Mouse (Mus musculus) liver, embryonic 14.5 days (tissue): ENCODE results near the gene Xpnpep1. TPM values are rescaled to one million over a fixed set of nuclear protein-coding genes. Genes with fewer than 3 reads are reported as not detected.

ENCODE experiments used
- ATAC-seq: fragments of 200-750 bp; cut with Nextera tagmentation; 2 replicates; pipeline ENCODE4 v1.8.0; 2017; ENCODE audit warnings: moderate number of reproducible peaks, mild to moderate bottlenecking, moderate library complexity; ENCODE audit not compliant: insufficient read depth
- DNase-seq, 3 experiments: peaks; one replicate each; pipeline ENCODE4 v3.0.0-alpha.2; 2012 to 2013; ENCODE audit warnings: low read depth in 3 of 3, low spot score in 3 of 3
- H3K27ac ChIP-seq: fragments of 300-500 bp; sonication (generic); 2 replicates; pipeline ENCODE4 v1.5.1; 2014; ENCODE audit warnings: moderate library complexity, mild to moderate bottlenecking, control low read depth, inconsistent platforms
- H3K27me3 ChIP-seq: fragments of 300-500 bp; sonication (generic); 2 replicates; pipeline ENCODE4 v1.6.1; 2014; ENCODE audit warnings: mild to moderate bottlenecking, low read length, moderate library complexity; ENCODE audit not compliant: control insufficient read depth, insufficient read depth
- H3K36me3 ChIP-seq: fragments of 300-500 bp; sonication (generic); replicated peaks from 2 replicates; pipeline ENCODE4 v1.6.1; 2014; ENCODE audit warnings: low read depth; ENCODE audit not compliant: control insufficient read depth, insufficient read depth
- H3K4me1 ChIP-seq, 2 experiments: fragments of 200-500 bp in 1 of 2; fragments of 300-500 bp in 1 of 2; sonication (generic) in 1 of 2; replicated peaks; 2 replicates each; pipeline ENCODE4 v1.6.1; 2012 to 2014; ENCODE audit warnings: antibody characterized with exemption in 1 of 2, inconsistent platforms in 1 of 2, low read length in 1 of 2; ENCODE audit not compliant: control insufficient read depth in 2 of 2, insufficient read depth in 2 of 2
- H3K4me2 ChIP-seq: fragments of 300-500 bp; sonication (generic); 2 replicates; pipeline ENCODE4 v1.6.1; 2014; ENCODE audit warnings: low read depth, mild to moderate bottlenecking, control low read depth, moderate library complexity
- H3K4me3 ChIP-seq, 2 experiments: fragments of 200-500 bp in 1 of 2; fragments of 300-500 bp in 1 of 2; sonication (generic) in 1 of 2; 2 replicates each; pipeline ENCODE4 v1.5.1; 2012 to 2014; ENCODE audit warnings: low read depth in 2 of 2, low read length in 2 of 2, mild to moderate bottlenecking in 2 of 2, control low read depth in 1 of 2, inconsistent platforms in 1 of 2, moderate library complexity in 1 of 2; ENCODE audit not compliant: insufficient read depth in 1 of 2
- H3K9ac ChIP-seq: fragments of 300-500 bp; sonication (generic); replicated peaks from 2 replicates; pipeline ENCODE4 v1.6.1; 2014; ENCODE audit warnings: mild to moderate bottlenecking, control low read depth, moderate library complexity
- H3K9me3 ChIP-seq: fragments of 300-500 bp; sonication (generic); 2 replicates; pipeline ENCODE4 v1.6.1; 2016; ENCODE audit warnings: low read length, mixed read lengths; ENCODE audit not compliant: control insufficient read depth
- CTCF ChIP-seq: IDR thresholded peaks from 2 replicates; pipeline ENCODE4 v1.5.1; 2016; ENCODE audit warnings: antibody characterized with exemption, low read depth, control low read depth
- EP300 ChIP-seq: IDR thresholded peaks from 2 replicates; pipeline ENCODE4 v1.6.1; 2016; ENCODE audit warnings: antibody characterized with exemption, low read depth
- WGBS: fragments of 180-500 bp; shearing (Covaris S2); extraction: QIAGEN DNeasy Blood & Tissue Kit; methylation state at CpG from one replicate; pipeline ENCODE4 v1.1.7; 2014; ENCODE audit not compliant: insufficient replicate concordance; 5-methylcytosine and 5-hydroxymethylcytosine counted together
- polyA plus RNA-seq, 2 experiments: library from polyadenylated mRNA; depleted of rRNA in 1 of 2; stranded (reverse) in 1 of 2; unstranded in 1 of 2; fragments of >200 nt; fragmentation: Nextera tagmentation in 1 of 2; extraction: Ambion mirVana in 1 of 2; gene quantifications; 2 replicates each; pipeline versions ENCODE4 v1.2.1 to v1.2.3; 2012 to 2014

Gene Xpnpep1
- polyA plus RNA-seq, 2 experiments: 51.9 to 93.9 TPM

- H3K4me3 ChIP-seq: no peak overlapping the region
- H3K36me3 ChIP-seq: no peaks in the 10 kb centered on the region
- 52% methylated on average over 16 of the region's 16 CpGs for WGBS
- H3K9ac ChIP-seq: peak overlapping the region; percentile 44
- ATAC-seq: peak; percentile 84
- H3K4me1 ChIP-seq: peaks cover 20 to 25% of the 10 kb centered on the region in 2 experiments
- TF ChIP-seq CTCF (no peak), EP300 (no peak; the same call in 1 of the 2 replicates)
- no peaks in the 10 kb centered on the region for H3K27me3 ChIP-seq
- peak overlapping the region; percentile 86 for H3K27ac ChIP-seq
- DNase-seq: peak in 1 of 3 experiments; percentile 32
- H3K4me2 ChIP-seq: peak overlapping the region; percentile 50
- no peaks in the 10 kb centered on the region for H3K9me3 ChIP-seq
These were observed 19.5 kb upstream of the Xpnpep1 start for GRCm38 (mm10) chr19:53059344-53060111.

GRCm38 (mm10) chr19:53058726-53059334 lies 18.8 kb upstream of the Xpnpep1 start:
- peak; percentile 69 to 73 (median 70) for DNase-seq
- TF ChIP-seq CTCF (no peak), EP300 (peak; percentile 70)
- Histone ChIP-seq H3K4me3 (no peak overlapping the region), H3K27me3 (no peaks in the 10 kb centered on the region), H3K36me3 (no peaks in the 10 kb centered on the region), H3K9me3 (no peaks in the 10 kb centered on the region), H3K9ac (peak overlapping the region; percentile 44), H3K4me2 (peak overlapping the region; percentile 50), H3K4me1 (peaks cover 20 to 25% of the 10 kb centered on the region in 2 experiments), H3K27ac (peak overlapping the region; percentile 86)
- ATAC-seq: peak; percentile 98
- 45% methylated on average over 8 of the region's 8 CpGs for WGBS

- Histone ChIP-seq H3K4me1 (peaks cover 20 to 25% of the 10 kb centered on the region in 2 experiments), H3K9ac (no peak overlapping the region), H3K4me2 (0 out of 2 replicates have a peak overlapping the region, but pooled peaks have one; percentile 50), H3K27ac (peak overlapping the region; percentile 86), H3K36me3 (no peaks in the 10 kb centered on the region), H3K9me3 (no peaks in the 10 kb centered on the region), H3K27me3 (no peaks in the 10 kb centered on the region), H3K4me3 (no peak overlapping the region)
- WGBS: 81% methylated on average over 16 of the region's 16 CpGs
- TF ChIP-seq CTCF (no peak), EP300 (no peak)
- DNase-seq (no peak), ATAC-seq (no peak)
These were observed 18.1 kb upstream of the Xpnpep1 start for GRCm38 (mm10) chr19:53057980-53058725.

- no peak overlapping the region for H3K4me2 ChIP-seq
- no peak overlapping the region for H3K9ac ChIP-seq
- no peak overlapping the region for H3K27ac ChIP-seq
- H3K36me3 ChIP-seq: no peaks in the 10 kb centered on the region
- no peak for DNase-seq
- peaks cover 2 to 11% of the 10 kb centered on the region in 2 experiments; a peak in 3 of 4 replicates for H3K4me1 ChIP-seq
- no peaks in the 10 kb centered on the region for H3K27me3 ChIP-seq
- no peak for ATAC-seq
- 72% methylated on average over 16 of the region's 16 CpGs for WGBS
- no peak overlapping the region for H3K4me3 ChIP-seq
- TF ChIP-seq CTCF (no peak), EP300 (no peak)
- peaks cover 5% of the 10 kb centered on the region; the same call in 1 of the 2 replicates for H3K9me3 ChIP-seq
These were observed 13.3 kb upstream of the Xpnpep1 start for GRCm38 (mm10) chr19:53053355-53053754.
